Mouse (Mus musculus) forebrain, embryonic 15.5 days (tissue): ENCODE data around the gene Bbip1. TPM values are rescaled to one million over a fixed set of nuclear protein-coding genes. Genes with fewer than 3 reads are reported as not detected.
A peak's percentile ranks its signal among the peaks of the same experiment; 100 is the strongest.
"Not testable (repeated sequence)": the region's sequence is repeated elsewhere in the genome, so short reads cannot be mapped to it uniquely, and the experiment has no call there.

Experiments
- ATAC-seq: fragments of 200-750 bp; cut with Nextera tagmentation; replicated peaks from 2 replicates; pipeline ENCODE4 v1.8.0; 2017; ENCODE audit warnings: mild to moderate bottlenecking, moderate TSS enrichment, moderate library complexity
- H3K27ac ChIP-seq: fragments of 300-500 bp; sonication (generic); replicated peaks from 2 replicates; pipeline ENCODE4 v1.5.1; 2015; ENCODE audit warnings: mild to moderate bottlenecking, inconsistent platforms
- H3K27me3 ChIP-seq: fragments of 300-500 bp; sonication (generic); 2 replicates; pipeline ENCODE4 v1.6.1; 2015; ENCODE audit warnings: inconsistent platforms
- H3K36me3 ChIP-seq: fragments of 300-500 bp; sonication (generic); 2 replicates; pipeline ENCODE4 v1.6.1; 2015; ENCODE audit warnings: mild to moderate bottlenecking, inconsistent platforms
- H3K4me1 ChIP-seq: fragments of 300-500 bp; sonication (generic); 2 replicates; pipeline ENCODE4 v1.6.1; 2015; ENCODE audit warnings: inconsistent platforms
- H3K4me2 ChIP-seq: fragments of 300-500 bp; sonication (generic); replicated peaks from 2 replicates; pipeline ENCODE4 v1.6.1; 2015; ENCODE audit warnings: mild to moderate bottlenecking, inconsistent platforms
- H3K4me3 ChIP-seq: fragments of 300-500 bp; sonication (generic); 2 replicates; pipeline ENCODE4 v1.5.1; 2015; ENCODE audit warnings: mild to moderate bottlenecking, inconsistent platforms
- H3K9ac ChIP-seq: fragments of 300-500 bp; sonication (generic); replicated peaks from 2 replicates; pipeline ENCODE4 v1.6.1; 2015; ENCODE audit warnings: mild to moderate bottlenecking, inconsistent platforms
- H3K9me3 ChIP-seq: fragments of 300-500 bp; sonication (generic); 2 replicates; pipeline ENCODE4 v1.6.1; 2016; ENCODE audit warnings: inconsistent platforms
- WGBS: fragments of 180-500 bp; shearing (Covaris S2); methylation state at CpG from one replicate; pipeline ENCODE4 v1.1.7; 2015; ENCODE audit warnings: mixed read lengths; 5-methylcytosine and 5-hydroxymethylcytosine counted together
- polyA plus RNA-seq: library from polyadenylated mRNA; unstranded; fragments of >200 nt; fragmentation: Nextera tagmentation; extraction: Ambion mirVana; gene quantifications from 2 replicates; pipeline ENCODE4 v1.2.1, GENCODE M21; 2015

The Bbip1 gene
- polyA plus RNA-seq, 1 experiment from 2014 or later = 144 TPM

DNA sequence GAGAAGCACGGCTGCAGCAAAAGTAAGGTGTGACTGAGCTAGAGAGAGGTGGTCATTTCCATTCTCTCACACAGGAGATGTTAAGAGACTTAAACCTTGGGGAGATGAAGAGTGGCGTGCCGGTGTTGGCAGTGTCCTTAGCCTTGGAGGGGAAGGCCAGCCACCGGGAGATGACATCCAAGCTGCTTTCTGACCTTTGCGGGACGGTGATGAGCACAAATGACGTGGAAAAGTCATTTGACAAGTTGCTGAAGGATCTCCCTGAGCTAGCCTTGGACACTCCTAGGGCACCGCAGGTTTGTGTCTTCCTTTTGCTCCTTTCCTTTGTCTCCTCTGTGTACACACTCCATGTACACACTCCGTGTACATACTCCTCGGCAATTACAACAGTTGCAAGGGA, 24.9 kb downstream of the Bbip1 start:
- Histone ChIP-seq H3K36me3 (peaks cover 75% of the 10 kb centered on the region), H3K27me3 (no peaks in the 10 kb centered on the region), H3K4me3 (no peak overlapping the region), H3K9me3 (no peaks in the 10 kb centered on the region), H3K4me2 (no peak overlapping the region), H3K27ac (no peak overlapping the region), H3K4me1 (no peaks in the 10 kb centered on the region), H3K9ac (no peak overlapping the region)
- ATAC-seq = no peak
- 95% methylated on average over 10 of the region's 10 CpGs for WGBS

DNA sequence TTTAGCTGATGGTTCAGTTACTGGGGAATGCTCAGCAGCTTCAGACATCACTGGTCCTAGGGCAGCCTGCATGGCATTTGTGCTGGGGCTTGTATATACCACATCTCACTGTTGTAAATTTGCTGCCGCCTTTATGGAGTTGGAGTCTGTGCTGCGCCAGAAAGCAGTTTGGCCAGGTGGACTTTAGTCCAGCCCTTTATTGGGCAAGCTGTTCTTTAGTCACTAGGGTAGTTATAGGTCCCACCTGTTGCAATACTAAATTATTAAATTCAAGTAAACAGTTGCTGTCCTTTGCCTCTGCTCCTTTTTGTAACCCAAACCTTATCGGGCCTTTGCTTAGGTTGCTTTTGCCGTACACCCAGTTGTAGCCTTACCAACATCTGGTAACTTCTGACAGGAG, 29.5 kb downstream of the Bbip1 start:
- ATAC-seq = no peak
- Histone ChIP-seq H3K27me3 (no peaks in the 10 kb centered on the region), H3K4me2 (no peak overlapping the region), H3K9ac (no peak overlapping the region), H3K9me3 (no peaks in the 10 kb centered on the region), H3K27ac (no peak overlapping the region), H3K4me3 (no peak overlapping the region), H3K36me3 (peaks cover 77% of the 10 kb centered on the region), H3K4me1 (no peaks in the 10 kb centered on the region)
- WGBS = 96% methylated on average over 4 of the region's 4 CpGs

GRCm38 (mm10) chr19:53906703-53907070, 37.7 kb downstream of the Bbip1 start:
- not testable (repeated sequence) for H3K4me2 ChIP-seq, ATAC-seq, H3K4me3 ChIP-seq, H3K27me3 ChIP-seq, H3K27ac ChIP-seq, H3K9me3 ChIP-seq, H3K9ac ChIP-seq
- peaks cover 19% of the 10 kb centered on the region for H3K36me3 ChIP-seq
- H3K4me1 ChIP-seq = peaks cover 31% of the 10 kb centered on the region

DNA sequence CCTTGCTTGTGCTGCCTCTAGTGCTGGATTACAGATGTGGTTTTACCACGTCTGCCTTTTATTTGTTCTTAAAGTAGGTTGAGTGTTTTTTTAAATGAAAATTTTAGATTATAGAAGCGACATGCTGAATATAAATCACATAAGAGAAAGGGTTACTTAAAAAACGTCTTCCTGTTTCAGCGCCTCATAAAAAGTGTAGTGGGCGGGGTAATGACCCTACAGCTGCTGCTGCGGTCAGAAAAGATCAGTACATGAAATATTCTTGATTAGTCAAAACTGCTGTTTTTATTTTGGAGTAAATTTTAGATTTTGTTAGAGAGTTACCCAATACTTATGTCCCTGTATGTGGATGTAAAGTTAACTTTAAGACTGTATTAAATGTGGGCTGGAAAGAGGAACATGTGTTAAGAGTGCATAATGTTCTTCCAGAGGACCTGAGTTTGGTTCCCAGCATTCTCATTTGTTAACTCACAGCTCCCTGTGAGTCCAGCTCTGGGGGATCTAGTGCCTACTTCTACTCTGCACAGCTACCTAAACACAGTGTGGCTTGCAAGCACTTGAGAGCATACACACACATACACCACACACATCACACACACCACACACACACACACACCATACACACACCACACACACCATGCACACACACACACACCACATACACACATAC, 38.3 kb downstream of the Bbip1 start:
- no peak overlapping the region for H3K9ac ChIP-seq
- no peaks in the 10 kb centered on the region for H3K27me3 ChIP-seq
- 0 out of 2 replicates have a peak overlapping the region, but pooled peaks have one; percentile 55 for H3K4me2 ChIP-seq
- H3K36me3 ChIP-seq = peaks cover 17% of the 10 kb centered on the region
- no peaks in the 10 kb centered on the region for H3K9me3 ChIP-seq
- H3K4me1 ChIP-seq = peaks cover 31% of the 10 kb centered on the region
- no peak overlapping the region for H3K27ac ChIP-seq
- WGBS = 63% methylated on average over 6 of the region's 6 CpGs
- H3K4me3 ChIP-seq = no peak overlapping the region; the same call in 1 of the 2 replicates
- no peak for ATAC-seq

DNA sequence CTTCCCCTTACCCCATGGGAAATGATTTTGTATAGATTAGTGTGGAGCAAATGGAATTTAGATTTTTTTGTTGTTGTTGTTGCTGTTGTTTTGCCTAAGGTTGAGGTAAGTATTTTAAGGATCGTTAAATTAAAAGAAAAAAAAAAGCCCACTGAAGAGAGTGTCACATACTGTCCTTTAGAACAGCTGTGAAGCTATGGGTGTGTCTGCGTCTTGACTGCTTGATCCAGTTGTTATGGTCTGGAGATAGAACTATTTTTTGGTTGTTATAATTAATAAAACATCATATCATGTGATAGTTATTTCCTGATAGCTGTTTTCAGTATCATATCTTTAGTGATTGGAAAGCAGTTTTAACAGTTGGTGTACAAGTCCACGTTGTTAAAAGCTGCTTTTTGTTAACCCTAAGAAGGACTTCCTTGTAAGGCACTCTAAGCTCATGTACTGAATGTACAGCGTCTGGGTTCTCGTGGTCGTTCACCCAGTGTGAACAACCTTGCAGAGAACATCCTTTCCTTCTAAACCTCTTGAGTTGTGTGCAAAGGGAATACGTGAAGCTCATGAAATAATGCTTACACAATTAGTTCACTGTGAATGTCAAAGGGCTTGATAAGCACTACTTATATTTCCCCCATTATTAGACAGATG, 39.5 kb downstream of the Bbip1 start:
- no peaks in the 10 kb centered on the region for H3K9me3 ChIP-seq
- peaks cover 9% of the 10 kb centered on the region for H3K36me3 ChIP-seq
- 43% methylated on average over 7 of the region's 7 CpGs for WGBS
- H3K4me2 ChIP-seq = peak overlapping the region; percentile 55
- peak overlapping the region; percentile 84 for H3K9ac ChIP-seq
- H3K27me3 ChIP-seq = no peaks in the 10 kb centered on the region
- H3K27ac ChIP-seq = no peak overlapping the region
- peak overlapping the region; percentile 95 for H3K4me3 ChIP-seq
- ATAC-seq = no peak
- H3K4me1 ChIP-seq = peaks cover 31% of the 10 kb centered on the region

- Histone ChIP-seq H3K4me3 (peak overlapping the region; percentile 95), H3K9me3 (no peaks in the 10 kb centered on the region), H3K27ac (peak overlapping the region; percentile 91), H3K9ac (peak overlapping the region; percentile 84), H3K27me3 (no peaks in the 10 kb centered on the region), H3K4me2 (peak overlapping the region; percentile 55), H3K36me3 (no peaks in the 10 kb centered on the region), H3K4me1 (peaks cover 31% of the 10 kb centered on the region)
- under 1% methylated on average over 61 of the region's 83 CpGs for WGBS
- ATAC-seq = peak; percentile 78
Observed at GRCm38 (mm10) chr19:53903507-53904321, 40.7 kb downstream of the Bbip1 start.

DNA sequence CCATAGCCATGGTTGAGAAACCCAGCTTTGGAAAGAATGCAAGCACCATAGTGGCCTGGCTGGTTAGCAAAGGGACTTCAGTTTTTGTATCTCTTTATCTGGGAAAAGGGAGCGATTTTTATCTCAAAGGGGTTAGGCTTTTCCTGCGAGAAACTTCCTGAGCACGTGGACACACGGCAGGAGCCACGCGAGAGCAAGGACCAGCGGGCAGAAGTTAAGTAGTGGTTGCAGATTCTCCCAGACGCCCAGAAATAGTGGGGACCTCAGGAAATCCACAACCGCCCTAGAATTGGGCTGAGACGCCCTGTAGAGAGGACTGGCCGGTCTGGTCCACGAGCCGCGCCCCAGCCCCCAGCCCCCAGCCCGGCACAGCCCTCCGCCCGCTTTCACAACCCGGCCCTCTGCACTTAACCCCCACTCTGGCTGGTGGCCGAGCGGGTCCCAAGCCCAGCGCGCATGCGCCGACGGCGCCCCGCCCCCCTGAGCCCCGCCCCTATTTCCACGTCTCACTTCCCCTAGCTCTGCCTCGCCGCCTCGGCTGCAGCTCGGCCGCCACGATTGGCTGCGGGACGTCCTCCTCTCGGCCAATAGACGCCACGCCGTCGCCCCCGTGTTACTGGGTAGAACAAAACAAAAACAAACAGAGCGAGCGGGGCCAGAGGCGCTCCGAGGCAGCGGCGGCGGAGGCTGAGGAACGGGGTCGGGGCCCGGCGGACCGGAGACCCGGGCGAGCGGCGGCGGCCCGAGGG, 41.5 kb downstream of the Bbip1 start:
- under 1% methylated on average over 59 of the region's 61 CpGs for WGBS
- H3K9ac ChIP-seq = peak overlapping the region; percentile 84
- peak overlapping the region; percentile 91 for H3K27ac ChIP-seq
- H3K4me3 ChIP-seq = peak overlapping the region; percentile 95
- no peaks in the 10 kb centered on the region for H3K27me3 ChIP-seq
- peaks cover 26% of the 10 kb centered on the region for H3K4me1 ChIP-seq
- H3K4me2 ChIP-seq = peak overlapping the region; percentile 56
- ATAC-seq = peak; percentile 99
- H3K9me3 ChIP-seq = no peaks in the 10 kb centered on the region
- no peaks in the 10 kb centered on the region for H3K36me3 ChIP-seq

DNA sequence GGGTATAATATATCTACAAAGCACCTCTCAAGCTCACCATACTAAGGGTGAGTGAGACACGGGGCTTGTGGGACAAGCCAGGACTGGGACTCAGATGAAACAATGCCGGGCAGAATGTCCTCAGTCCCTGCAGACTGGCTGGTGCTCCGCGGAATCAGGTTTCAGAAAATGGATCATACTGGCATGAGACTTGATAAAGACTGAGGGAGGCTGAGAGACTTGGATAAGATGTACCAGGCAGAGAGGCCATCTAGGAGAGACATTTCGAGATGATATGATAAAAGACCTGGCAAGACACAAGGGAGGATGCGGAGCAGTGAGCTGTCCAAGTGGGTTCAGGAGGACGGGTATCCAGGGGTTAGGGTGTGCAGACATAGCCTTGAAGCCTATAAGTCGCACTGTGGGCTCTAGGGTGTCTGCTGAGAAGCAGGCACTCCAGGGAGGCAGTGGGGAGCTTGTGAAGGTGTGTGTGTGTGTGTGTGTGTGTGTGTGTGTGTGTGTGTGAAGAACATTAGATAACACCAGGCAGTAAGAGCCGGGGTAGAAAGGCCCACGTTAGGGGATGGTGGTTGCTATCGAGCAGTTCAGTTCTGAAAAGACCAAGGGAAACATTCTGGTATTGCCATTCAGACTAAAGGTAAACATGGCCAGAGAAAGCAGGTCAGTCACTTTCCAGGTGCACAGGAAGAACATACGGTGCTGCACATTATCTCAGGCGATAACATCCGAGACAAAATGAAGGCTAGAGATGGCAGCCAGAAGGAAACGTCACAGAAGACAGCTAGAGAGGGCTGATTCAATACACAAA, 42.3 kb downstream of the Bbip1 start:
- H3K27ac ChIP-seq = peak overlapping the region; percentile 73
- H3K27me3 ChIP-seq = no peaks in the 10 kb centered on the region
- no peak for ATAC-seq
- H3K4me1 ChIP-seq = peaks cover 26% of the 10 kb centered on the region
- H3K4me3 ChIP-seq = peak overlapping the region; percentile 95
- 60% methylated on average over 15 of the region's 15 CpGs for WGBS
- H3K9me3 ChIP-seq = no peaks in the 10 kb centered on the region
- no peaks in the 10 kb centered on the region for H3K36me3 ChIP-seq
- peak overlapping the region; percentile 56 for H3K4me2 ChIP-seq
- H3K9ac ChIP-seq = peak overlapping the region; percentile 84

DNA sequence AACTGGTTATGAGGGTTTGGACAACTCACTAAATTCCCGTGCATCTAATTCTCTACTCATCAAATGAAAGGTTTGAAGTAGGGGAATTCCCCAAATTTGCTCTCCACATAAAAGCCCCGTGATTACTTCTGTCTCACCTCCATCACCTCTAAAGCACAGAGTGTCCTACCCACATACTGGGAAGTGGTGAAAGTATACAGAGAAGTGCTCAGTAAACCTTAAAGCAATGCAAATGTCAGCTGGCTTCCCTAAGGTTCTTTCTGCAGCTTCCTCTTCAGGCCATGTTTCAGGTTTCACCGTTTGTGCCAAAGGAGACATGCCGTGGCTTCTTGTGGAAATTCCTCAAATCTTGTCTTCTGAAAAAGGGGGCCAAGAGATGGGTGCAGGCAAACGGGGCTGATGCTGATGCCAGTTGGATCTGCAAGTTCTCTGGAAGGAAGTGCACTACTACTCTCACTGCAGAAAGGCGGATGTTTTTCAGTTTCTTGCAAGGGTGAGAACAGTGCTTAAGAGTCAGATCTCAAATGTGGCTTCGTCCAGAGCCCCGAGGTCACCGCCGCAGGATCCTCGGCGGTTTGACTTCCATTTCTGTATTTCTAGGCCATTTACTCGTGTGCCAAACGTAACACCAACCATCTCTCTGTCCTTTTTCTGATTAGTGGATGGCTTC, 44.4 kb downstream of the Bbip1 start:
- no peaks in the 10 kb centered on the region for H3K36me3 ChIP-seq
- 88% methylated on average over 14 of the region's 14 CpGs for WGBS

DNA sequence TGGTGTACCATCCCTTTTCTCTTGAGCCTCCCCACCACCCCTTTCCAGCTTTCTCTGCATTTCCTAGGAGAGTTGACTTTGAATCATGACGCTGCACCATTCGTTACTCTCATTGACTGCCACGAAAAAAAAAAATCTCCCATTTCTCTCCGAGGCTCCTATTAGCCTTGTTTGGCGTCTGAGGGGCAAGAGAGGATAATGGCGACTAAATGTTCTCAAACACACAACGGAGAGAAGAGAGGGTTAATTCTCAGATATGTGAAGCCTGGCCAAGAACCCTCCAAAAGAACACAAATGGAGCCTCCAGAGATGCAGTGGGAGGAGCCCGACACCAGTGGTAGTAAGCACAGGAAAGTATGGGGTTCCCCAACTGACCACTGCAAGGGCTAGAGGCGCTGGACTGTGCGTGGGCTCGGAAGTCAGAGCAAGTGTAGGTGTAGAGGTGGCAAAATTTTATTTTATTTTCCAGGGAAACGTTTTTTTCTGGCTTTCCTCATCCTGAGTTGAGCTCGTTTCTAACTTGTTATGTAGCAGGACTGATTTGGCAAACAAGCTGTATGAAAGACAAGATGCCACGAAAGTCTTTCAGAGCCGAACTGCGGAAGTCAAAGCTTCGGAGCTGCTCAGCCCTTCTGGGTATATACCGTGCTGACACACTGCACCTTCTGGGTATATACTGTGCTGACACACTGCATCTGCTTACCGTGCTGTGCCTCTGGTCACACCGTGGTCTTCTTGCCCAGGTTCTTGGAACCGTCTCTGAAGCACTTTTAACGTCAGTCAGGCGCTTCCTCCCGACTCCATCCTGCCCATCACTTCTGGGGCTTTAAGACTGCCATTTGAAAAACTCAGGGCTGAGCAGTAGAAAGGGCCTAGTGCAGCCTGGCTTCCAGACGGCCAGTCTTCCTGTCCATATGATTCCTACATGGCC, 45.2 kb downstream of the Bbip1 start:
- Histone ChIP-seq H3K4me2 (no peak overlapping the region), H3K36me3 (no peaks in the 10 kb centered on the region), H3K9me3 (no peaks in the 10 kb centered on the region), H3K9ac (no peak overlapping the region), H3K4me1 (peaks cover 4% of the 10 kb centered on the region), H3K4me3 (no peak overlapping the region), H3K27me3 (no peaks in the 10 kb centered on the region), H3K27ac (no peak overlapping the region)
- ATAC-seq = no peak
- WGBS = 76% methylated on average over 25 of the region's 25 CpGs

More for the DNA sequence above, 44.4 kb downstream of the Bbip1 start:
- no peaks in the 10 kb centered on the region for H3K27me3 ChIP-seq
- H3K4me2 ChIP-seq = no peak overlapping the region
- H3K9me3 ChIP-seq = no peaks in the 10 kb centered on the region
- no peak for ATAC-seq
- H3K9ac ChIP-seq = no peak overlapping the region
- no peak overlapping the region for H3K4me3 ChIP-seq
- H3K27ac ChIP-seq = no peak overlapping the region
- peaks cover 12% of the 10 kb centered on the region for H3K4me1 ChIP-seq
